Mouse (Mus musculus) olfactory bulb, adult 2 months (tissue): ENCODE measurements around the gene Stac.

Source experiments
- CTCF ChIP-seq: fragments of 200-500 bp; IDR thresholded peaks from 2 replicates; pipeline ENCODE4 v1.5.1; 2012; ENCODE audit warnings: low read depth, mild to moderate bottlenecking, low read length, moderate library complexity; ENCODE audit not compliant: insufficient read depth
- POLR2A ChIP-seq: fragments of 200-500 bp; IDR thresholded peaks from 2 replicates; pipeline ENCODE4 v1.6.1; 2012; ENCODE audit warnings: mild to moderate bottlenecking, low read depth, low read length, moderate library complexity; ENCODE audit not compliant: insufficient read depth

DNA sequence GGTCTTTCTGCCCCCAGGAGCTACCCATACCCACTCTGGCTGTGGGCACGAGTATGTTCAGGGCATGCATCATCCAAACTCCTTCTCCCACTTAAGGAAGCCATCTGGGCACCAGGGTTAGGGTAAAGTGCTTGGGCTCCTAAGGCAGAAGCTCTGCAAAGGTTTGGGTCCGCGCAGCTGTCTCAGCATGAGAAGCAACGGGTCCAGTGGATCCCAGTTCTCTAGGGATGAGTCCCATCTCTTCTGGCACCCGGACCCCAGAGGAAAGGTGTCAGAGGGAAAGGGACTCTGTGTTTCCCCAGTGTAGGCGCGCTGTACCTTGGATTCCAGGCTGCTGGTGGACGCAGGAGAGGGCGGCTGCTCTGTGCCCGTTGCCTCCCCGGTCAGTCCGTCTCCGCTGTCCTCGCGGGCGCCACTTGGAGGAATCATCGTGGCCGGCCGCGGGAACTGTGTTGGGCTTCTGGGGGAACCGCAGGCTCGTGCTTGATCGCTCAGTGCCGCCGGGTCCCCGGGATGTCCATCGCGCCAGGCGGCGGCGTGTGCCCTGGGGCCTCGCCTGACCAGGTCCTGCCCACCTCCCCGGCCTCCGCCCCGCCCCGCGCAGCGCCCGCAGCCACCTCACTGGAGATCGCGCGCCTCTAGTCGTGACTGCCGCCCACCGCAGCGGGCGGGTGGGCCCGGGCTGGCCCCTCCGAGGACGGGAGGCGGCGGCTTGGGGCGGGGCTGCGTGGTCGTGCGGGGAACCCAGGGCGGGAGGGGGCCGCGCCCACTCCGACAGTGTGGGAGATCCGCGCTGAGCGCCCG is at the start of gene Stac:
- no peak for TF ChIP-seq POLR2A
- TF ChIP-seq CTCF = no peak
